Mouse (Mus musculus) hematopoietic stem cell, adult 5-6 weeks (primary cell): ENCODE results near the gene Fndc3b. TPM values are rescaled to one million over a fixed set of nuclear protein-coding genes. Genes with fewer than 3 reads are reported as not detected.

Experiments
- ATAC-seq, 2 experiments: fragments of 125-278 bp in 1 of 2; replicated peaks in 1 of 2; 2 replicates each; pipeline ENCODE4 v1.8.0; 2016 to 2017; ENCODE audit warnings: inconsistent platforms in 2 of 2, mild to moderate bottlenecking in 2 of 2, moderate number of reproducible peaks in 2 of 2, low read depth in 1 of 2, moderate TSS enrichment in 1 of 2; ENCODE audit not compliant: low FRiP score in 2 of 2, poor library complexity in 2 of 2, severe bottlenecking in 2 of 2, insufficient read depth in 1 of 2, low TSS enrichment in 1 of 2
- total RNA-seq: library from RNA; stranded (forward); fragments of 172-1452, 232-1000 nt; gene quantifications from 2 replicates; pipeline ENCODE4 v1.2.3, GENCODE M21; 2017

Fndc3b gene
- total RNA-seq, 1 experiment from 2014 or later: 6.5 TPM

GRCm38 (mm10) chr3:27557100-27558004 is 153.8 kb downstream of the Fndc3b start:
- ATAC-seq: no peak

- ATAC-seq: no peak
Observed at GRCm38 (mm10) chr3:27555401-27555940, 155.6 kb downstream of the Fndc3b start.

- no peak for ATAC-seq
Observed at GRCm38 (mm10) chr3:27554325-27554724, 156.8 kb downstream of the Fndc3b start.

- ATAC-seq: no peak
Observed at GRCm38 (mm10) chr3:27553781-27554180, 157.3 kb downstream of the Fndc3b start.

GRCm38 (mm10) chr3:27551005-27551404 is 160.1 kb downstream of the Fndc3b start:
- ATAC-seq: no peak

- ATAC-seq: no peak
Observed at GRCm38 (mm10) chr3:27550409-27550808, 160.7 kb downstream of the Fndc3b start.

- ATAC-seq: no peak
Observed at GRCm38 (mm10) chr3:27545651-27546050, 165.5 kb downstream of the Fndc3b start.

- no peak for ATAC-seq
Observed at GRCm38 (mm10) chr3:27544061-27544460, 167.0 kb downstream of the Fndc3b start.

GRCm38 (mm10) chr3:27541841-27542240 is 169.3 kb downstream of the Fndc3b start:
- ATAC-seq: no peak

GRCm38 (mm10) chr3:27541181-27541580 is 169.9 kb downstream of the Fndc3b start:
- no peak for ATAC-seq

GRCm38 (mm10) chr3:27534208-27534607 is 176.9 kb downstream of the Fndc3b start:
- no peak for ATAC-seq

GRCm38 (mm10) chr3:27533721-27534120 is 177.4 kb downstream of the Fndc3b start:
- ATAC-seq: no peak

- ATAC-seq: no peak
Observed at GRCm38 (mm10) chr3:27531993-27532392, 179.1 kb downstream of the Fndc3b start.

GRCm38 (mm10) chr3:27530370-27530769 is 180.7 kb downstream of the Fndc3b start:
- ATAC-seq: no peak

GRCm38 (mm10) chr3:27529221-27530051 is 181.7 kb downstream of the Fndc3b start:
- ATAC-seq: no peak

- no peak for ATAC-seq
Observed at GRCm38 (mm10) chr3:27526991-27527390, 184.1 kb downstream of the Fndc3b start.

- ATAC-seq: no peak
Observed at GRCm38 (mm10) chr3:27523176-27523936, 187.8 kb downstream of the Fndc3b start.
